Mouse (Mus musculus): ENCODE measurements around the gene Vill. TPM values are rescaled to one million over a fixed set of nuclear protein-coding genes. Genes with fewer than 3 reads are reported as not detected.

The Vill gene
- total and polyA plus RNA-seq, 2 experiments from 2014 or later = 2.7 to 6.5 TPM

- Histone ChIP-seq H3K27ac (ENCODE audit: low read depth, low read length) (no peak overlapping the region), H3K4me2 (ENCODE audit: low read depth) (no peak overlapping the region), H3K4me3 (ENCODE audit: low read depth, low read length) (no peak overlapping the region), H3K9me3 (ENCODE audit: low read length) (no peaks in the 10 kb centered on the region), H3K4me1 (ENCODE audit: insufficient read depth) (no peaks in the 10 kb centered on the region), H3K27me3 (ENCODE audit: insufficient read depth, low read length) (peaks cover 7% of the 10 kb centered on the region), H3K36me3 (ENCODE audit: insufficient read depth) (no peaks in the 10 kb centered on the region; the same call in 1 of the 2 replicates), H3K9ac (no peak overlapping the region)
- TF ChIP-seq CTCF (IDR thresholded peaks at IDR 0.05; ENCODE audit: low read depth) = no peak
- ATAC-seq (no peak), DNase-seq (no peak)
- WGBS = 84% methylated on average over 11 of the region's 11 CpGs
Observed at GRCm38 (mm10) chr9:119048182-119048903, 4.2 kb upstream of the Vill start.

- Histone ChIP-seq H3K4me2 (ENCODE audit: low read depth) (no peak overlapping the region), H3K9ac (no peak overlapping the region), H3K36me3 (ENCODE audit: insufficient read depth) (no peaks in the 10 kb centered on the region), H3K4me1 (ENCODE audit: insufficient read depth) (no peaks in the 10 kb centered on the region), H3K4me3 (ENCODE audit: low read depth, low read length) (no peak overlapping the region), H3K27ac (ENCODE audit: low read depth, low read length) (no peak overlapping the region), H3K27me3 (ENCODE audit: insufficient read depth, low read length) (peaks cover 9% of the 10 kb centered on the region), H3K9me3 (ENCODE audit: low read length) (no peaks in the 10 kb centered on the region)
- ATAC-seq = no peak
- TF ChIP-seq CTCF (IDR thresholded peaks at IDR 0.05; ENCODE audit: low read depth) = no peak
- no peak for DNase-seq
- WGBS = 78% methylated on average over 2 of the region's 2 CpGs
Observed at GRCm38 (mm10) chr9:119051158-119051557, 1.4 kb upstream of the Vill start.

- H3K4me1 ChIP-seq (ENCODE audit: insufficient read depth) = no peaks in the 10 kb centered on the region
- no peak for TF ChIP-seq CTCF (IDR thresholded peaks at IDR 0.05; ENCODE audit: low read depth)
- 84% methylated on average over 9 of the region's 9 CpGs for WGBS
- H3K27ac ChIP-seq (ENCODE audit: low read depth, low read length) = no peak overlapping the region
- H3K9ac ChIP-seq = no peak overlapping the region
- peaks cover 9% of the 10 kb centered on the region for H3K27me3 ChIP-seq (ENCODE audit: insufficient read depth, low read length)
- ATAC-seq = no peak
- no peak for DNase-seq
- H3K4me2 ChIP-seq (ENCODE audit: low read depth) = no peak overlapping the region
- H3K9me3 ChIP-seq (ENCODE audit: low read length) = no peaks in the 10 kb centered on the region
- H3K36me3 ChIP-seq (ENCODE audit: insufficient read depth) = no peaks in the 10 kb centered on the region
- no peak overlapping the region for H3K4me3 ChIP-seq (ENCODE audit: low read depth, low read length)
Observed at GRCm38 (mm10) chr9:119053964-119054576, 1.5 kb downstream of the Vill start.

GRCm38 (mm10) chr9:119055336-119055735, 2.8 kb downstream of the Vill start:
- ATAC-seq = no peak
- H3K36me3 ChIP-seq (ENCODE audit: insufficient read depth) = no peaks in the 10 kb centered on the region
- WGBS = 93% methylated on average over 4 of the region's 4 CpGs
- no peak overlapping the region for H3K4me3 ChIP-seq (ENCODE audit: low read depth, low read length)
- H3K27me3 ChIP-seq (ENCODE audit: insufficient read depth, low read length) = peaks cover 9% of the 10 kb centered on the region
- no peak overlapping the region for H3K9ac ChIP-seq
- H3K9me3 ChIP-seq (ENCODE audit: low read length) = no peaks in the 10 kb centered on the region
- no peak for TF ChIP-seq CTCF (IDR thresholded peaks at IDR 0.05; ENCODE audit: low read depth)
- no peak for DNase-seq
- no peaks in the 10 kb centered on the region for H3K4me1 ChIP-seq (ENCODE audit: insufficient read depth)
- no peak overlapping the region for H3K4me2 ChIP-seq (ENCODE audit: low read depth)
- no peak overlapping the region for H3K27ac ChIP-seq (ENCODE audit: low read depth, low read length)

GRCm38 (mm10) chr9:119058245-119058644, 5.7 kb downstream of the Vill start:
- Histone ChIP-seq H3K27ac (ENCODE audit: low read depth, low read length) (no peak overlapping the region), H3K4me3 (ENCODE audit: low read depth, low read length) (no peak overlapping the region), H3K36me3 (ENCODE audit: insufficient read depth) (no peaks in the 10 kb centered on the region), H3K27me3 (ENCODE audit: insufficient read depth, low read length) (peaks cover 4% of the 10 kb centered on the region), H3K9me3 (ENCODE audit: low read length) (no peaks in the 10 kb centered on the region), H3K4me2 (ENCODE audit: low read depth) (no peak overlapping the region), H3K9ac (no peak overlapping the region), H3K4me1 (ENCODE audit: insufficient read depth) (no peaks in the 10 kb centered on the region)
- DNase-seq = no peak
- WGBS = 92% methylated on average over 7 of the region's 7 CpGs
- TF ChIP-seq CTCF (IDR thresholded peaks at IDR 0.05; ENCODE audit: low read depth) = no peak
- no peak for ATAC-seq

- H3K9me3 ChIP-seq (ENCODE audit: low read length) = no peaks in the 10 kb centered on the region
- no peaks in the 10 kb centered on the region for H3K36me3 ChIP-seq (ENCODE audit: insufficient read depth)
- ATAC-seq = no peak
- TF ChIP-seq CTCF (IDR thresholded peaks at IDR 0.05; ENCODE audit: low read depth) = no peak
- no peak overlapping the region for H3K9ac ChIP-seq
- WGBS = 91% methylated on average over 10 of the region's 10 CpGs
- no peak for DNase-seq
- no peak overlapping the region for H3K4me2 ChIP-seq (ENCODE audit: low read depth)
- H3K4me1 ChIP-seq (ENCODE audit: insufficient read depth) = no peaks in the 10 kb centered on the region
- H3K27me3 ChIP-seq (ENCODE audit: insufficient read depth, low read length) = no peaks in the 10 kb centered on the region
- H3K27ac ChIP-seq (ENCODE audit: low read depth, low read length) = no peak overlapping the region
- no peak overlapping the region for H3K4me3 ChIP-seq (ENCODE audit: low read depth, low read length)
Observed at GRCm38 (mm10) chr9:119060701-119061100, 8.1 kb downstream of the Vill start.

GRCm38 (mm10) chr9:119063036-119063644, 10.6 kb downstream of the Vill start:
- DNase-seq = no peak

More at GRCm38 (mm10) chr9:119063036-119063644, 10.6 kb downstream of the Vill start:
- no peak overlapping the region for H3K27ac ChIP-seq (ENCODE audit: low read depth, low read length)
- H3K4me1 ChIP-seq (ENCODE audit: insufficient read depth) = no peaks in the 10 kb centered on the region
- H3K4me3 ChIP-seq (ENCODE audit: low read depth, low read length) = no peak overlapping the region
- H3K9me3 ChIP-seq (ENCODE audit: low read length) = no peaks in the 10 kb centered on the region
- 30% methylated on average over 19 of the region's 19 CpGs for WGBS
- H3K4me2 ChIP-seq (ENCODE audit: low read depth) = no peak overlapping the region
- no peak overlapping the region for H3K9ac ChIP-seq
- no peaks in the 10 kb centered on the region for H3K36me3 ChIP-seq (ENCODE audit: insufficient read depth)
- no peak for ATAC-seq
- no peaks in the 10 kb centered on the region for H3K27me3 ChIP-seq (ENCODE audit: insufficient read depth, low read length)
- TF ChIP-seq CTCF (IDR thresholded peaks at IDR 0.05; ENCODE audit: low read depth) = no peak

All from forebrain, postnatal 0 days (tissue).